Mouse (Mus musculus) Patski (cell line): ENCODE measurements at regions not wholly inside any gene's neighbourhood (a gene's known extent, or its start where the extent isn't known, plus 50 kb on each side); places are given as distances from the start of the nearest gene placed in this dataset.

Source experiments
- ATAC-seq: fragments of 100-300 bp; one replicate; pipeline ENCODE4 v1.8.0; 2021
- CTCF ChIA-PET: fragments of 350-600 bp; sonication (Branson Sonifier 250); formaldehyde crosslinking; loops from one replicate; lab custom pipeline; 2022; ENCODE audit warnings: inconsistent platforms; lab: Charles Lee
- POLR2A ChIA-PET: fragments of 350-600 bp; sonication (Branson Sonifier 250); formaldehyde crosslinking; loops from one replicate; lab custom pipeline; 2022; ENCODE audit warnings: antibody characterized with exemption, inconsistent platforms; lab: Charles Lee
- DNase-seq: peaks from one replicate; pipeline ENCODE4 v3.0.0-alpha.2; 2011; ENCODE audit warnings: low read depth, low spot score
- H3K27me3 ChIP-seq: fragments of 371-371 bp; one replicate; pipeline ENCODE4 v1.5.1; 2021
- CTCF ChIP-seq: fragments of 100-300 bp; IDR thresholded peaks from one replicate; pipeline ENCODE4 v1.5.1; 2021
- in situ Hi-C: fragments of 300-500 bp; cut with MboI; formaldehyde crosslinking; loops from 3 replicates; pipeline ENCODE4 v1.11.1; 2018; ENCODE audit warnings: low pct_unique_long_range_greater_than_20kb, mixed read lengths

DNA sequence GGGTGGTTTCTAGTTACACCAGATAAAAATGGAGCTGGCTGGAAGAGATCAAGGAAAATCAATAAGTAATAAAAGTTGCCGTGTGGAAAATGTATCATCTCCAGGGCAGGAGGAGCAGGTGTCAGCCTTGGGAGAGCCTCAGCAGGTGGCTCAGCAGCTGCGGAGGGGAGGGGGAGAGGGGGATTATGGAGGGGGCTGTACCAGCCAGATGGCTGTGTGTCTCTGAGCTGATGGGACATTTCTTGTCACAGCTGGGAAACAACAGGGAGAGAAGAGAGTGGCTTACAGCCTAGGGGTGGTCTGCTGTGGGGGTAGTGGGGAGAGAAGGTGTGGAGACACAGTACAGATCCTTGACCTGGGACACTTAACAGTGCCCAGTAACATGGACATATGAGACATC, 116.5 kb downstream of the Matn1 start:
- POLR2A ChIA-PET, result no interaction called here

DNA sequence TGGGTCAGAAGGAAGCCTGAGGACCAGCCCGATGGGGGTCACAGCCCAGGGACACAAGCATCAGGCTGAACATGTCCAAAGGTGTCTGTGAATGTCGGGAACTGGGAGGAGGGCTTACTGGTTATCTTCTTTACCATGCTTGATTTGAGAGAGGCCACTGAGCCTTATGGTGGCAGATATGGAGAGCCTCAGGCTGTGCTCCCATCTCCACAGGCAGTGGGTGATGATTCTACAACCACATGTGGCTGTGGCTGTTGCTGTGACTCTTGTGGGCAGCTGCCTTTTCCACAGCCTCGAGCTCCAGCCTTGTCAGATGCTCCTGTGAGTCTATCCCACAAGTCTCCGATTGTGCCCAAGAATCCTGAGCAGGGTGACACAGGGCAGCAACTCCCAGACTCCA, 118.4 kb downstream of the Matn1 start:
- no peak for DNase-seq
- no peak for TF ChIP-seq CTCF
- ChIA-PET CTCF (no interaction called here), POLR2A (no interaction called here)
- no peak for ATAC-seq
- H3K27me3 ChIP-seq, result peaks cover 9% of the 10 kb centered on the region
- in situ Hi-C loops, result no loop called here

More for the DNA sequence above, 116.5 kb downstream of the Matn1 start:
- CTCF ChIA-PET, result no interaction called here
- TF ChIP-seq CTCF, result no peak
- ATAC-seq (no peak), DNase-seq (no peak)
- in situ Hi-C loops, result no loop called here
- H3K27me3 ChIP-seq, result peaks cover 9% of the 10 kb centered on the region

DNA sequence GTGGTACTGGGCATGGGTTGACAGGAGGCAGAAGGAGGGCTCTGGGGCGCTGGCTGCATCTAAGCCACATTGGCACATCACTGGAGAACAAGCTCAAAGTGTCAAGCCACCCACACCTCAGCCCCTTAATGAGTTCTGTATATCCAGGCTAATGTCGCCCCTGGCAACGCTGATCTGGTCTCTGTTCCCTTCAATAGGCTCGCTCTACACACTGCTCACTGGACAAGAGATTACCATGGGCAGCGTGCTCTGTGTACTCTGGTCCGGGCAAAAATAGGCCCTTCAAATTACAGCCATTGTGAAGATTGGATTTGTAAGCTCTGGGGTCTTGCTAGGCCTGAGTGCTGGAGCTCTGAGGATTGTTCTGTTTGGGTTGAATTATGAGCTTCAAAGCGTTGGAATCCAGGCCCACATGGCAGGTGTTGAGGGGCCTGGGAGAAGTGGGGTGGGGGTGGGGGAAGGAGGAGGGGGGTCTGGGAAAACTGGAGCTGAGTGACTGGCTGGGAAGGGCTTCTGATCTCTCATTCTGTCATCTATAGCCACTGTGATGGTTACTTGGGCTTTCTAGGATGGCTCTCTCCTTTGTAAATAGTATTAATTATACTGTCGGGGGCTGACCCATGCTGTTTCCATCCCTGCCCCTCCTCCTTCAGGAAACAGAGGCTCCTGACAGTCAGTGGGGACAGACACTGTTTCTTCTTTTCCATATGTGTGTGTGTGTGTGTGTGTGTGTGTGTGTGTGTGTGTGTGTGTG, 122.2 kb downstream of the Matn1 start:
- ATAC-seq, result no peak
- no peak for TF ChIP-seq CTCF
- no peak for DNase-seq
- in situ Hi-C loops, result no loop called here
- ChIA-PET POLR2A (no interaction called here), CTCF (no interaction called here)
- peaks cover 17% of the 10 kb centered on the region for H3K27me3 ChIP-seq

DNA sequence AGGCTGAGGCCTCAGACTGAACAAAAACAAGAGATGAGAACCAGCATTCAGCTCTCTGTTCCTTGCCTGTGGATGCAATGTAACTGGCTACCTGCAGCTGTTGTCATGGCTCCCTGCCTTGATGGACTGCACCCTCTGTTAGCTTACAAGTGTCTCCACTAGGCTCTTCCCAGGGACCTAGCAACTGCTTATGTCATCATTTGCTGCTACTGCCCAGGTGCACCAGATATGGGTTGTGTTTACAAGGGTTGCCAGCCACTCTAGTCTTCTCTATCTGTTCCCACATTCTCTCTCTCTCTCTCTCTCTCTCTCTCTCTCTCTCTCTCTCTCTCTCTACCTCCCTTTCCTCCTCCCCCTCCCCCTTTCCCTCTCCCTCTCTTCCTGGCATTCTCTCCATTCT, 126.4 kb downstream of the Matn1 start:
- POLR2A ChIA-PET, result no interaction called here
- ATAC-seq, result no peak
- no peak for DNase-seq
- in situ Hi-C loops, result no loop called here
- peaks cover 8% of the 10 kb centered on the region for H3K27me3 ChIP-seq
- CTCF ChIA-PET, result no interaction called here
- TF ChIP-seq CTCF, result no peak

DNA sequence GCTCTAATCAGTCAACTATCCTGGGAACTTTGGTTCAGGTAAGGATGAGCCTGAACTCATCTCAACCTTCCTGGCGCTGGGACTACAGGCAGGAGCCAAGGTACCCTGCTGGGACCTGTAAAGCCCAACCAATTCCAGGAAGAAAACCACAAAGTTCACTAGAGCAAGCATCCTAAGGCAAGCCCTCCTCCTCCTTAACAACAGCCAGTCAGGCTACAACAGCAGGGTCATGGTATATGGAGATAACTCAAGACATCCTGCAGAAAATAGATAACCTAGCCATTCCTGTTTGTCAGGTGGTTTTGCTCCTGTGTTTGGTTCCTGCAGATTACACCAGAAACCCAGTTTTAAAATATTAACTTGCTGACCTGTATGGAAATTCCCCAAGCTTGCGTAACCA, 128.4 kb downstream of the Matn1 start:
- no peak for ATAC-seq
- in situ Hi-C loops, result no loop called here
- POLR2A ChIA-PET, result no interaction called here
- H3K27me3 ChIP-seq, result peaks cover 8% of the 10 kb centered on the region
- TF ChIP-seq CTCF, result no peak
- DNase-seq, result no peak
- CTCF ChIA-PET, result no interaction called here

DNA sequence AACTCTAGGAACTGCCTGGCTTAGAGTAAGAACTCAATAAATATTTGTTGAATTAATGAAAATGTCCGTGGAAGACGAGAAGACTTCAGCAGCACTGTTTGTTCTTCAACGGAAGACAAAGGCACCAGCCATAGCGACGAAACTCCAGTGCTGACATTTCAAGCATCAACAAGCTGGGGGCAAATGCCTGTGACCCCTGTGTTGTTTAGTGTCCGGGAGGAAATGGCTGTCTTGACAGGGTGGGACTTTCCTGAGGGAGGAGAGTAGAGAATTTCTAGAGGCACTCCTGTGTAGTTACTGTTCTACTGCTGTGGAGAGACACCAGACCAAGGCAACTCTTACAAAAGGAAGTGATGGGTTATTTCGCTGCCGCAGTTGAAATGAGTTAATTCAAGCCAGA, 129.2 kb downstream of the Matn1 start:
- POLR2A ChIA-PET, result no interaction called here
- CTCF ChIA-PET, result no interaction called here
- no peak for ATAC-seq
- no peaks in the 10 kb centered on the region for H3K27me3 ChIP-seq
- in situ Hi-C loops, result no loop called here
- TF ChIP-seq CTCF, result no peak
- no peak for DNase-seq

DNA sequence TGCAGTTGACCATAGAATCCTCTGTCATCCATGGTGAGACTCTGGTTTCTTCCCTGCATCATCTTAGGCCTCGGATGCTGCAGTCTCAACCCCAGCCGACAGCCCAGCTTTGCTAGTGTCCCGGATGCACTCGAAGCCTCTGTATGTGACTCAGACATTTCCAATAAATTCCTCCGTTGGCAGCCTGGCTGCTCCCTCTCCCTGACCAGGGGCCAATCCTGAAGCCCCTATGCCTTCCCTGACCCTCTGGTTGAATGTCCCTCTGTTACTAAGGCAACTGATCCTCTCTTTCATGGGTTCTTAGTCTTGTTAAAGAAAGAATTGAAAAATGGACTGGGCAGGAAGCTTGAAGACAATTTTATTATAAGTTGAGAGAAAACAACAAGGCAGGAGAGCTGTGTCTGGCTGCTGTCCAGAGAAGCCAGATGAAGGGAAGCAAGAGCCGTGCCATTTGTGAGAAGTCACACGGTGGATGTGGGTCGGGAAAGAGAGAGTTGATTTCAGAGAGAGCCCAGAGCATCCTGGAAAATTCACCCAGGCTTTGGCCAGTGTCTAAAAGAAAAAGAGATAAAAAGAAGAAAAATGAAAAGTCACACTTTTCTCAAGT, 131.2 kb downstream of the Matn1 start:
- no peak for TF ChIP-seq CTCF
- H3K27me3 ChIP-seq, result peaks cover 3% of the 10 kb centered on the region
- in situ Hi-C loops, result no loop called here
- POLR2A ChIA-PET, result no interaction called here
- CTCF ChIA-PET, result no interaction called here
- DNase-seq (no peak), ATAC-seq (no peak)

DNA sequence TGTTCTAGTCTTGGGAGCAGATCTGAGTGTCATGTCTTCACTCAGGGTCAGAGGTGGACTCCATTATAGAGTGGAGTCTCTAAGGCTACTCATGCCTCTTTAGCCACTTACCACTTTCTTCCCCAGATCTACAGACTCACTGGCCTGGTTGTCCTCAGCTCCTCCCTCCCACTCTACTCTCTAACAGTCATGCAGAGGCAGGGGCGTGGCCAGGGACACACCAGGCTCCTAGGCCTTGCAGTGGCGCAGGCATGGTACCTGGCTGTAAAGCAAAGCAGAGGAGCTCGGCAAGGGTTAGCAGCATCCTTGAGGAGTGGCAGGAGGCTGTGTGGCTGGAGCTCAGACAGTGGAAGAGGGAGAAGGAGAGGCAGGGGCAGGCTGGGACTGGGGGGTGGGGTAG, 132.4 kb downstream of the Matn1 start:
- in situ Hi-C loops, result no loop called here
- no peak for TF ChIP-seq CTCF
- CTCF ChIA-PET, result no interaction called here
- peaks cover 3% of the 10 kb centered on the region for H3K27me3 ChIP-seq
- DNase-seq, result no peak
- ATAC-seq, result no peak
- POLR2A ChIA-PET, result no interaction called here

DNA sequence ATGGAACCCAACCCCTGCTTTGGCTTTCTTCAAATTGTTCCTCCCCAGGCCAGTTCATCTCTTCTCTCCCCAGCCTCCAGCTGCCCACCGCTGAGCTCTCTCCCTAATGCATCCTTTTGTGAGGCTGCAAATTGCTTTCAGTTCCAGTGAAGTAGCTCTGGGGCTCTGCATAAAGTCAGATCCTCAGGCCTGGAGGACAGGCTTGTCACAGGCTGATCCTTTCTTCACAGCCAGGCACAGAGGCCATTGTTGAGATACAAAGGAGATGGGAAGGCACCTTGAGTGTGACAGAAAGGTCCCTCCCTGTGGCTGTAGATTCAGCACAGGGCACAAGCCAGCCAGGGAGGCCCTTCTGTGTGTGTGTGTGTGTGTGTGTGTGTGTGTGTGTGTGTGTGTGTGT, 135.9 kb downstream of the Matn1 start:
- ChIA-PET POLR2A (no interaction called here), CTCF (no interaction called here)
- no peak for ATAC-seq
- H3K27me3 ChIP-seq, result peaks cover 6% of the 10 kb centered on the region
- no peak for DNase-seq
- no peak for TF ChIP-seq CTCF
- in situ Hi-C loops, result no loop called here

DNA sequence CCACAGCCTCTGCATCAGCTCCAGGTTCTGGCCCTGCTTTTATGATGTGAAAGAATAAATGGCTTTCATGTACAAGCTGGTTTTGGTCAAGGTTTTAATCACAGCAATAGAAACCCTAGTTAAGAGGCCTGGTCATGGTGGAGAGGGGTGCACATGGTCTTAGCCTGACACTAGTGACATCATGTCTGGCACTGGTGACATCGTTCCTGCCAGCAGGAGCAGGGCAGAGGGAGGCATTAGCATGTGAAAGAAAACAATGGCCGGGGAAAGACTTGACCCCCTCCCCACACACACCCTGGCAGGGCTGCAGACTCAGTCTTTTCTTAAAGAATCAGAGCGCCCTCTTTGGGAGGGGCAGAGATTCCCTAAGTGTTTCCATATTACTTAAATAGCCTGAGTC, 139.2 kb downstream of the Matn1 start:
- TF ChIP-seq CTCF, result no peak
- in situ Hi-C loops, result no loop called here
- CTCF ChIA-PET, result no interaction called here
- DNase-seq, result no peak
- H3K27me3 ChIP-seq, result peaks cover 6% of the 10 kb centered on the region
- ATAC-seq, result no peak
- POLR2A ChIA-PET, result no interaction called here

DNA sequence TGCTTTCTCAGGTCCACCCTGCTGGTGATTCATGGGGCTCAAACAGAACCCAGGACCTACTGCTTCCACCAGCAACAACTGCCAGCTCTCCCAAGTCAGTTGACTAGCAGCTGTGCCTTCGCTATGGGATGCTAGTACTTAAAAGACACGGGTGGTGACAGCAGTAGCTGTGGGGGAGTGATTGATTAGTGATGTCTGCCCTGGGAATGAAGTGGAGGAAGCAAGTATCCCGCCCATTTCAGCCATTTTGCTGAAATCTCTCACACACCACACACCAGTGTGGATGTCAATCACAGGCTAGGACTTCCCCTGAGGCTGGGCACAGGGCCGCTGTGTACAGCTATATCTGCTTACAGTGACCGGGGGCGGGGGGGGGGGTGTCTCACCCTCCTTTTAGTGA, 153.2 kb downstream of the Matn1 start:
- no peak for ATAC-seq
- in situ Hi-C loops, result no loop called here
- no peak for DNase-seq
- POLR2A ChIA-PET, result no interaction called here
- CTCF ChIA-PET, result no interaction called here
- H3K27me3 ChIP-seq, result no peaks in the 10 kb centered on the region
- no peak for TF ChIP-seq CTCF
